Mouse (Mus musculus) liver, postnatal 0 days (tissue): ENCODE results near the gene Zpbp2.

Experiments used
- CTCF ChIP-seq: sonication (generic); IDR thresholded peaks from 2 replicates; pipeline ENCODE4 v1.5.1; 2016; ENCODE audit warnings: antibody characterized with exemption, low read depth
- EP300 ChIP-seq: IDR thresholded peaks from 2 replicates; pipeline ENCODE4 v1.6.1; 2016; ENCODE audit warnings: antibody characterized with exemption, low read depth, mild to moderate bottlenecking

GRCm38 (mm10) chr11:98543414-98543813, 7.5 kb upstream of the Zpbp2 start:
- TF ChIP-seq CTCF (no peak), EP300 (no peak)
